Mouse (Mus musculus) CD4-positive, CD25-positive, alpha-beta regulatory T cell, adult 4 months (primary cell): Measurements from ENCODE around the gene Npy. TPM values are rescaled to one million over a fixed set of nuclear protein-coding genes. Genes with fewer than 3 reads are reported as not detected.

Source experiments
- ATAC-seq: one replicate; pipeline ENCODE4 v1.8.0; 2017
- polyA plus RNA-seq, 2 experiments: library from polyadenylated mRNA; unstranded; fragments of 100-300 nt; shearing (Covaris generic); gene quantifications; one replicate each; pipeline ENCODE4 v1.2.1; 2017

The Npy gene
- under 1 TPM in 1 of 2 experiments, not detected in 1; 0.61 TPM for polyA plus RNA-seq

DNA sequence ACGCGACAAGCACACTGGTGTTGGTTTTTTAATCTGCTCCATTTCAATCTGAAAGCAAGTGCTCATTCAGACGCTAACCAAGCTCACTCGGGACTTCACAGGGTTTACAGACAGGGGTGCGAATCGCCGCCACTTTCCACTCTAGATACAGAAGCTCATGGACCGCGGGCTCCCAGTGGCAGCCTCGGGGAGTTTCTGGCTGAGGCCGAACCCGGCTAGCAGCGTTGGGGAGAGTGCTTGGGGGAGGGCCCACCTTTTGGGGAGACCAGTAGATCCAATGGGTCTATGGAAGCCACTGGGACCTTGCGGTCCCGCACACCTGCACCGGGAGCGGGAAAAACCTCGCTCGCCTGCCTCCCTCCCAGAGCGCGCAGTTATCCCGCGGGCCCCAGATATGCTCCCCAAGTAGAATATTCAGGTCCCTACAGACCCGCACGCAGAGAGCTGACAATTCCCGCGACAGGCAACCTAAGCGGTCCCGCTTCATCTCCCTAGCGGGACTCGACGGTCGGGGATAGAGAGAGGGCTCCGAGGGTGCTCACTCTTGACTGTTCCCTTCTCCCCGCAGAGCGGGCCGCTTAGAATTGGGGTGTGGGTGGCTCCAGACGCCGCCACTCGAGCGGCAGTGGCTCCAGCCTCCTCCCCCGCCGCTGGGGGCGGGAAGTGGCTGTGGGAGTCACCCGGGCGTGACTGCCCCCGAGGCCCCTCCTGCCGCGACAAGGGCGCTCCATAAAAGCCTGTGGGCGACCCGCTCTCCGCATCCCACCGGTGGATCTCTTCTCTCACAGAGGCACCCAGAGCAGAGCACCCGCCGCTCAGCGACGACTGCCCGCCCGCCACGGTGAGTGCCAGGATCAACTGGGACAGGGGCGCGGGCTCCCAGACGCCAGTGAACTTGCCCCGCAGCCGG lies at the start of gene Npy:
TSS of gene Npy (plus strand) at position 750 of the 910 bp plus-strand sequence.
- ATAC-seq, result no peak

GRCm38 (mm10) chr6:49775006-49775405 lies 47.5 kb upstream of the Npy start:
- ATAC-seq, result no peak

- ATAC-seq, result no peak
Measured at GRCm38 (mm10) chr6:49778109-49778508, 44.4 kb upstream of the Npy start.

DNA sequence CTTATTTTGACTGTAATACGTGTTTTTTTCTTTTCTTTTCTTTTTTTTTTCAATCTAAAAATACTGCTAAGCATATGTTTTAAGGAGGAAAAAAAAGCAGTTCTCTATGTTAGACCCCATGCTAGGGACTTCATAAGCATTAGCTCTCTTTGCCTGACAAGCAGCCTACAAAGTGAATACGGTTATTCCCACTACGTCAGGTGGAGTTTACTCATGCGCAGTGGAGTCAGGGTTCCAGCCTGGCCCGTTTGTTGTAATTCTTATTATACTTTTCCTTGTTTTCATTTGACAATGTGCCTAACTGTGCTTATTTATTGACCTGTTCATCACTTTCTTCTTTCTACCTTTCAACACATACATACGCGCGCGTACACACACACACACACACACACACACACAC lies 43.8 kb upstream of the Npy start:
- no peak for ATAC-seq

- ATAC-seq, result no peak
Measured at GRCm38 (mm10) chr6:49779606-49780005, 42.9 kb upstream of the Npy start.

GRCm38 (mm10) chr6:49780846-49781400 lies 41.6 kb upstream of the Npy start:
- ATAC-seq, result no peak

GRCm38 (mm10) chr6:49781852-49782251 lies 40.7 kb upstream of the Npy start:
- ATAC-seq, result no peak

GRCm38 (mm10) chr6:49782679-49783078 lies 39.8 kb upstream of the Npy start:
- no peak for ATAC-seq

DNA sequence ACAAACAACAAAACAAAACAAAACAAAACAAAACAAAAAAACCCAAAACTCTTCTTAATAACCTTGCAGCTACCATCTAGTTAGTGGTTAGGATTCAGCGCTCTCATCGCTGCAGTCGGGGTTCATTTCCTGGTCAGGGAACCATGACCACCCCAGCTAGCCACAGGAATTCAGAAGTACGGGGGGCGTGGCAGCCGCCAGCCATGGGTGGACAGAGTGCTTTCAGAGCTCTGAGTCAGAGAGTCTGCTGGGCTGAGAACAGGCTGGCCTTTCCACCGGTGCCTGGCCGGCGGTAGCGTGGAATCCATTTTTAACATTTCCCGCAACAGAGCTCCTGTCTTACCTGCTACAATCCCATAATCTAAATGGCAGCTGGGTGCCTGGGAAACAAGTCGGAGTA lies 30.0 kb upstream of the Npy start:
- no peak for ATAC-seq

GRCm38 (mm10) chr6:49804105-49804504 lies 18.4 kb upstream of the Npy start:
- ATAC-seq, result no peak

DNA sequence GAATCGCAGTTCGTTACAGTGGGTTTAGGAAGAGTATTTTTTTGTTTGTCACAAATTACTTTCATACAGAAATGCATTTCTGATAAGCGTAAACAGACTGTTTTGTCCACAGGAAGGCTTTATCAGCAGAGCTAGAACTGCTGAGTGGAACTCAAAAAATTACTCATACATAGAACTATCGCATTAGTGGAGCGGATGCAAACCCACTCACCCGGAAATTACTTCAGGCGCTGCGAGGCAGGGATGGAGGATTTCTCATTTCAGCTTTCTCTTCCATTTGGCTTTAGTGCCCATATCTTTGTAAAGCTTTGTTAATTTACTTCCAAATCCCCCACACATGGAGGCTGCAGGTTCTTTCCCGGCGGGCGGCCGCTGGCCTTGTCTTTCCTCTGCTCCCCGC lies 14.4 kb upstream of the Npy start:
- ATAC-seq, result no peak

DNA sequence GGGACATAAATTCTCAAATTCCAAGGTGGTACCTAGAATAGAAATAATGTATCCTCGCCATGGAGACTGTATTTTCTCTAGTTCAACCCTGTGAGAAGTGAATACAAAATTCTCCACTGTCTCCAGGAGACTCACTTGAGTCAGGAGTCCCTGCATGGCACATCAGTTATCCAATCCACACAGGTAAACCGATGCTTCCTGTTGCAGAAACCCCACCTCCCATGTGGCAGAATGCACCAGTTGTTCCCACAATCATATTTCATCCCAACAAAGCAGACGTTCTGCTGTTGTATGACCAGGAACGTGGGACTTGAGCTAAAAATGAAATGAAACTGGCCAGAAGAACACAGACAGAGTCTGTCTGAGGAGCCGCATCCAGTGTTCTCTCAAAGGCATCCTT lies 5.3 kb upstream of the Npy start:
- no peak for ATAC-seq

GRCm38 (mm10) chr6:49817625-49818024 lies 4.9 kb upstream of the Npy start:
- ATAC-seq, result no peak

DNA sequence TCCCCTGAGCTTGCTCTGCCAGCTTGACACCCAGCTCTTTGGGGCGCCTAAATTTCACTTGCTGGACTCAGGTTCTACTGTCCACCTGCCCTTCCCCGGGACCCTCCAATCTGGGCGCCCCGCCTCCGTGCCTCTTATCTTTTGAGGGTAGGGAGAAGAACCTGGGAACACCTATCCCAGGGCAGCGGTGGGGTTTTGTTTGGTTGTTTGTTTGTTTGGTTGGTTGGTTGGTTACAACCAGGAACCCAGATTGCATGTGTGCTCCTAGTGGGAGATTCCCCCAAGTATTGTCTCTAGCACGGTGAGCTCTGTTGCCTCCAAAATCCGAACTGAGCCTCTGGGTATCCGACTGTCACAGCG lies 341 bp downstream of the Npy start:
- no peak for ATAC-seq

DNA sequence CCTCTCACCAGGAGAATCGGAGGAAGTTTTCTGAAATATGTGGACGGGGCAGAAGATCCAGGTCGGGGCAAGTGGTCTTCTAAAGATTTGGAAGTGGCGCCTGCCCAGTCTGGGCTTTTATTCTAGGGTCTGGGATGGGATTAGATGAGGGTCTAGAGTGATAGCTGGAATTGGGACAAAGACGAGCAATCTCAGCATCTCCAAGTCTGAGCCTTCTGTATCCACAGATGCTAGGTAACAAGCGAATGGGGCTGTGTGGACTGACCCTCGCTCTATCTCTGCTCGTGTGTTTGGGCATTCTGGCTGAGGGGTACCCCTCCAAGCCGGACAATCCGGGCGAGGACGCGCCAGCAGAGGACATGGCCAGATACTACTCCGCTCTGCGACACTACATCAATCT lies 861 bp downstream of the Npy start:
- no peak for ATAC-seq

DNA sequence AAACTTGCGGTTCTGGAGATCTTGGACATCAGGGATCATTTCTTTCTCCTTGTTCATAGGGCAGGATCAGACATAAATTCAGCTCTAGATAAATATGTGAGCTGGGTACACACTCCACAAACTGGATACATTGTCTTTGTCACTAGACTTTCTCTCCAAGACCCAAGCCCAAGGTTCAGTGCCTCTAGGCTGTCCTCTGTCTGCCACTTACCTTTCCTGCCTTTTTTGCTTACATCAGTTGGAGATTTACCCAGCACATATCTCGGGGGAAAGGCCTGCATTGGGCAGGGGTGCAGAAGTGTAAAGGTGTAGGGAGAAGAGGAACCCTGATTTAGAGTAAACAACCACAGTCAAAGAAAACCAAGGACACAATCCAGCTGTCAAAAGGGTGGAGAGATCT lies 1.3 kb downstream of the Npy start:
- ATAC-seq, result no peak

DNA sequence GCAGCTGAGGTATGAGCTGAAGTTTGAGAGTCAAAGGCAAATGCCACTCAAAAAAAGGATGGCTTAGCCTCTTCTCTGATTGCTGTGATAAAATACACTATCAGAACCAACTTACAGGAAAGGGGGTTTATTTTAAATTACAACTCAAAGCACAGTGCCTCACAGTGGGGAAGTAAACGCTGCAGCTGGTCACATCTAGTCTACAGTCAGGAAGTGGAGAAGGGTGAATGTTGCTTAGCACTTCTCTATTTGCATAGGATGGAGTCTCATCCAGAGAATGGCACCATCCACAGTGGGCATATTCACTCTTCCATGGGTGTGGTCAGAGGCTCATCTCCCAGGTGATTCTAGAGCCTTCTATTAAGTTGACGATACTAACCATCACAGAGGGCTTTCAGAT lies 9.1 kb downstream of the Npy start:
- no peak for ATAC-seq

DNA sequence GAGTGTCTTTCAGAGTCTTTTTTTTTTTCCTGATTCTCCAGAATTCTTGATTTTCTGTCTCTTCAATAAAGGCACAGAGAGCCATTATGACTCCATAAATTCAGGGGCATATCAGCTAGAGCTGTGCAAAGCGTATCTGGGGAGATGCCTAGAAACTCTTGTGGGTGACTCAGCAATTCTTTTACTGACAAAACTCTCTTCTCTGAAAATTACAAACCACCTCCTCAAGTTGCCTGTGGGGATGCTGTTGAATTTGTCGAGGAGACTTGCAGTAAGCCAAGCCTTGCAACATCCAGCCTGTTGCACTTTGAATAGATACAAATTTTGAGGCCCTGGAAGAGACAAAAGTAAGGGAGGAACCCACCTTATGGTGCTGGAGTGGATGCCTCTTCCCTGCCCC lies 34.3 kb downstream of the Npy start:
- no peak for ATAC-seq

- no peak for ATAC-seq
Measured at GRCm38 (mm10) chr6:49867571-49867970, 45.1 kb downstream of the Npy start.

DNA sequence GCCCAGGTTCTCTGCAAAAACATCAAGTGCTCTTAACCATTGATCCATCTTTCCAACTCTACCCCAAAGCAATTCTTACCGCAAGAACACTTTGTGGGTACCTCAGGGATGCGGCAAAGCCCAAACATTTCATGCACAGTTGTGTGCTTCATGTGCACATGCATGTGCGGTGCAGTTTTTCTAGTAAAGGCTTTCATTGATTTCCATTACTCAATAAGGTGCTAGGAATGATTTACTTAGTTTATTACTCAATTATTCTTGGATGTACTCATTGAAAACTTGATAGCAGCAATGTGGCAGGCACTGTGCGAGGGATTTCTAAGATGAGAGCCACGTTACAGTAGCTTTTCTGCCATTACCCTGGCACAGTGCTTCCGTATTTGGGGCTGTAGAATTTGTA lies 48.6 kb downstream of the Npy start:
- no peak for ATAC-seq

- no peak for ATAC-seq
Measured at GRCm38 (mm10) chr6:49873556-49873955, 51.0 kb downstream of the Npy start.

- no peak for ATAC-seq
Measured at GRCm38 (mm10) chr6:49875160-49875559, 52.6 kb downstream of the Npy start.

DNA sequence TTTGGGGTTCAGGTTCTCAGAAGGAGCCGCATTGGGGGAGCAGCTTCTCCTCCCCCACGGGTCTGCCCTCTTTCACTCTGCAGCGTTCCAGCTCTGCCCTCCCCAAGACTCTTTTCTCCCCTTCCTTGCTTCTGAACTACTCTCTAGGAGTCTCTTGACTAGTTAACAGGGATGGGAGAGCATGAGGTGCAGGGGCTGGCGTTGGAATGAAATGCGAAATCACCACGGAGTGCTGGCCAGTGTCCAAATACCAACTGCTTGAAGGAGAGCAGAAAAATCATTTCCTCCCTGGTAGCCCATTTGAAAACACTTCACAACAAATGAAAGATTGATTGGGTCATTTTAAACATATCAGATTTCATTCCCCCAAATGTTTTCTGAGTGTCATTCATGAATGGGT lies 53.3 kb downstream of the Npy start:
- ATAC-seq, result no peak
